Mouse (Mus musculus): ENCODE measurements around the gene Slc30a2.

DNA sequence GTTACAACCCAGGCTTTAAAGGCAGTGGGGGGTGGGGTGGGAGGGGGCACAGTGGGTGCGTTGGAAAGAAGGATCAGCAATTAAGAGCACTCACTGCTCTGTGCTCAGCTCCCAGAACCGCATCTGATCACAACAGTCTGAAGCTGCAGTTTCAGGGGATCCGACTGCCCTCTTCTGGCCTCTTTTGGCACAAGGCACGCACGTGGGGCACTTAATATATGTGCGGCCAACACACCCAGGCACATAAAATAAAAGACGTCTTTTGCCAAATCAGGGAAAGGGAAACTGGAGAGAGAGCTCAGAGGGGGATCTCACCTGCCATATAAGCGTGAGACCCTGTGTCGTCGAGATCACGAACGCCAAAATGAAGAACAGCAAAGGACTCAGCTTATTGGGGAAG is 50.0 kb downstream of the Slc30a2 start:
- TF ChIP-seq CTCF (IDR thresholded peaks at IDR 0.05) (peak; percentile 63), EP300 (IDR thresholded peaks at IDR 0.05) (no peak)

All from lung, postnatal 0 days (tissue).